Mouse (Mus musculus): ENCODE data around the gene Ikzf4. TPM values are rescaled to one million over a fixed set of nuclear protein-coding genes. Genes with fewer than 3 reads are reported as not detected.

The Ikzf4 gene
- polyA plus RNA-seq, 1 experiment from 2014 or later = 0.18 TPM

- DNase-seq = peak; percentile 75
- Histone ChIP-seq H3K27me3 (ENCODE audit: insufficient read depth, low read length) (peaks cover 13% of the 10 kb centered on the region; the same call in 1 of the 2 replicates), H3K4me2 (ENCODE audit: low read depth, low read length) (peak overlapping the region; percentile 83), H3K9me3 (ENCODE audit: low read length) (no peaks in the 10 kb centered on the region), H3K9ac (replicated peaks) (peak overlapping the region; percentile 58), H3K4me1 (ENCODE audit: insufficient read depth) (peaks cover 19% of the 10 kb centered on the region), H3K4me3 (ENCODE audit: low read depth, low read length) (peak overlapping the region; percentile 56), H3K36me3 (replicated peaks; ENCODE audit: insufficient read depth, low read length) (no peaks in the 10 kb centered on the region; the same call in 1 of the 2 replicates), H3K27ac (ENCODE audit: low read depth) (no peak overlapping the region)
- TF ChIP-seq EP300 (IDR thresholded peaks at IDR 0.05; ENCODE audit: low read depth) = no peak
- TF ChIP-seq CTCF (IDR thresholded peaks at IDR 0.05; ENCODE audit: low read depth) = no peak
- WGBS (ENCODE audit: insufficient replicate concordance) = 2% methylated on average over 41 of the region's 42 CpGs
- ATAC-seq = peak; percentile 9; the same call in 1 of the 2 replicates
These were observed 23.2 kb upstream of the Ikzf4 start for GRCm38 (mm10) chr10:128668790-128669672.

GRCm38 (mm10) chr10:128665806-128666205 lies 20.0 kb upstream of the Ikzf4 start:
- DNase-seq = no peak
- Histone ChIP-seq H3K9ac (replicated peaks) (no peak overlapping the region), H3K4me1 (ENCODE audit: insufficient read depth) (peaks cover 18% of the 10 kb centered on the region), H3K27me3 (ENCODE audit: insufficient read depth, low read length) (peaks cover 13% of the 10 kb centered on the region; the same call in 1 of the 2 replicates), H3K36me3 (replicated peaks; ENCODE audit: insufficient read depth, low read length) (no peaks in the 10 kb centered on the region), H3K4me3 (ENCODE audit: low read depth, low read length) (no peak overlapping the region), H3K4me2 (ENCODE audit: low read depth, low read length) (no peak overlapping the region), H3K27ac (ENCODE audit: low read depth) (no peak overlapping the region), H3K9me3 (ENCODE audit: low read length) (no peaks in the 10 kb centered on the region)
- no peak for ATAC-seq
- WGBS (ENCODE audit: insufficient replicate concordance) = 96% methylated on average over 2 of the region's 2 CpGs
- TF ChIP-seq CTCF (IDR thresholded peaks at IDR 0.05; ENCODE audit: low read depth) (no peak), EP300 (IDR thresholded peaks at IDR 0.05; ENCODE audit: low read depth) (no peak)

GRCm38 (mm10) chr10:128665307-128665706 lies 19.5 kb upstream of the Ikzf4 start:
- no peaks in the 10 kb centered on the region for H3K36me3 ChIP-seq (replicated peaks; ENCODE audit: insufficient read depth, low read length)
- ATAC-seq = peak; percentile 55
- H3K4me2 ChIP-seq (ENCODE audit: low read depth, low read length) = peak overlapping the region; percentile 10
- peaks cover 18% of the 10 kb centered on the region for H3K4me1 ChIP-seq (ENCODE audit: insufficient read depth)
- H3K27ac ChIP-seq (ENCODE audit: low read depth) = peak overlapping the region; percentile 41; the same call in 1 of the 2 replicates
- H3K9ac ChIP-seq (replicated peaks) = no peak overlapping the region
- no peak for TF ChIP-seq CTCF (IDR thresholded peaks at IDR 0.05; ENCODE audit: low read depth)
- TF ChIP-seq EP300 (IDR thresholded peaks at IDR 0.05; ENCODE audit: low read depth) = peak; percentile 30; the same call in 1 of the 2 replicates
- H3K27me3 ChIP-seq (ENCODE audit: insufficient read depth, low read length) = peaks cover 13% of the 10 kb centered on the region; the same call in 1 of the 2 replicates
- 48% methylated on average over 3 of the region's 3 CpGs for WGBS (ENCODE audit: insufficient replicate concordance)
- no peak for DNase-seq
- no peaks in the 10 kb centered on the region for H3K9me3 ChIP-seq (ENCODE audit: low read length)
- H3K4me3 ChIP-seq (ENCODE audit: low read depth, low read length) = no peak overlapping the region

- H3K4me3 ChIP-seq (ENCODE audit: low read depth, low read length) = no peak overlapping the region
- peak overlapping the region; percentile 41; the same call in 1 of the 2 replicates for H3K27ac ChIP-seq (ENCODE audit: low read depth)
- DNase-seq (no peak), ATAC-seq (peak; percentile 86)
- H3K9ac ChIP-seq (replicated peaks) = no peak overlapping the region
- TF ChIP-seq EP300 (IDR thresholded peaks at IDR 0.05; ENCODE audit: low read depth) = peak; percentile 86
- TF ChIP-seq CTCF (IDR thresholded peaks at IDR 0.05; ENCODE audit: low read depth) = no peak
- H3K36me3 ChIP-seq (replicated peaks; ENCODE audit: insufficient read depth, low read length) = no peaks in the 10 kb centered on the region
- H3K4me2 ChIP-seq (ENCODE audit: low read depth, low read length) = peak overlapping the region; percentile 10
- H3K9me3 ChIP-seq (ENCODE audit: low read length) = no peaks in the 10 kb centered on the region
- peaks cover 12% of the 10 kb centered on the region; the same call in 1 of the 2 replicates for H3K27me3 ChIP-seq (ENCODE audit: insufficient read depth, low read length)
- 53% methylated on average over 3 of the region's 3 CpGs for WGBS (ENCODE audit: insufficient replicate concordance)
- H3K4me1 ChIP-seq (ENCODE audit: insufficient read depth) = peaks cover 18% of the 10 kb centered on the region
These were observed 19.0 kb upstream of the Ikzf4 start for GRCm38 (mm10) chr10:128664808-128665207.

- Histone ChIP-seq H3K9me3 (ENCODE audit: low read length) (no peaks in the 10 kb centered on the region), H3K27ac (ENCODE audit: low read depth) (no peak overlapping the region), H3K36me3 (replicated peaks; ENCODE audit: insufficient read depth, low read length) (no peaks in the 10 kb centered on the region), H3K27me3 (ENCODE audit: insufficient read depth, low read length) (peaks cover 1% of the 10 kb centered on the region; the same call in 1 of the 2 replicates), H3K4me2 (ENCODE audit: low read depth, low read length) (no peak overlapping the region), H3K9ac (replicated peaks) (no peak overlapping the region), H3K4me1 (ENCODE audit: insufficient read depth) (peaks cover 10% of the 10 kb centered on the region), H3K4me3 (ENCODE audit: low read depth, low read length) (no peak overlapping the region)
- DNase-seq (no peak), ATAC-seq (no peak)
- TF ChIP-seq EP300 (IDR thresholded peaks at IDR 0.05; ENCODE audit: low read depth) (no peak), CTCF (IDR thresholded peaks at IDR 0.05; ENCODE audit: low read depth) (no peak)
- 32% methylated on average over 5 of the region's 5 CpGs for WGBS (ENCODE audit: insufficient replicate concordance)
These were observed 17.8 kb upstream of the Ikzf4 start for GRCm38 (mm10) chr10:128663441-128664220.

DNA sequence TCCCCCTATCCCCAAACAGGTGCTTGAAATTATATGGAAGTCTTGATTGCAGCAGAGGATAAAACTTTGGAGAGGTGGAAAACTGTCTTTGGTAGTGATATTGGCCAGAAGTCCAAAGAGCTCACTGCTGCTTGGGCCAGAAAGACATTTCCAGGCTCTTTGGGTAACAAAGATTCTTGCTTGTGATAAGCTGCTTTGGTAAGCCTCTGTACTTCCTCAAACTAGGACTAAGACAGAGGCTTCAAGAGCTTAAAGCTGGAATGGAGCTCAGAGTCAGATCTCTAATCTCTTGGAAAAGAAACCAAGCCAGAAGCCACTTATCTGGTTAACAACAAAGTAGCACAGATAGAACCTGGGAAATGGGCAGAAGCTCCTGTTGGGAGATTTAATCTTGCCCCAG lies 16.7 kb upstream of the Ikzf4 start:
- DNase-seq = no peak
- Histone ChIP-seq H3K27ac (ENCODE audit: low read depth) (no peak overlapping the region), H3K4me2 (ENCODE audit: low read depth, low read length) (no peak overlapping the region), H3K4me3 (ENCODE audit: low read depth, low read length) (no peak overlapping the region), H3K4me1 (ENCODE audit: insufficient read depth) (peaks cover 8% of the 10 kb centered on the region), H3K27me3 (ENCODE audit: insufficient read depth, low read length) (no peaks in the 10 kb centered on the region), H3K9me3 (ENCODE audit: low read length) (no peaks in the 10 kb centered on the region), H3K9ac (replicated peaks) (no peak overlapping the region), H3K36me3 (replicated peaks; ENCODE audit: insufficient read depth, low read length) (no peaks in the 10 kb centered on the region)
- ATAC-seq = no peak
- TF ChIP-seq CTCF (IDR thresholded peaks at IDR 0.05; ENCODE audit: low read depth) = no peak
- TF ChIP-seq EP300 (IDR thresholded peaks at IDR 0.05; ENCODE audit: low read depth) = no peak
